Mouse (Mus musculus) spleen, postnatal 14 days (tissue): ENCODE data around the gene Rgs9.

Experiments
- DNase-seq, 2 experiments: peaks; one replicate each; pipeline ENCODE4 v3.0.0; 2021 to 2022; ENCODE audit warnings: low spot score in 2 of 2

Rgs9 gene

DNA sequence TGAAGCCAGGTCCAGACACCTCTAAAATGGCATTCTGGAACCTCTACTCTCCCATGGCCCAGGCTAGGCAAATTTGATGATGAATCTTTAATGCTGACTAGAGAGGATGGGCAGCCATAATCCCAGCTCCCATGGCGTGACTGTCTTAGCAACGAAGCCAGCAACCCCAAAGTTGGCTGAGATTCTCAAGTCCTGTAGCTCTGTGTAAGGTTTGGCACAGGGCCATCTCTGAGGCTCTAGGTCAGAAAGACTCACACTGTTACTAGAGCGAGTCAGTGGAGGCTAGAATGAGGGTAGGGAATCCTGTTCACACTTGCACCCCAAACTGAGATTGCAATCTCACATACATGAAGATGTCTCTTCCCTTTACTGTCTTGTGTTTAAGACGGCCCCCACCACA is 57.8 kb downstream of the Rgs9 start:
- DNase-seq, result no peak

DNA sequence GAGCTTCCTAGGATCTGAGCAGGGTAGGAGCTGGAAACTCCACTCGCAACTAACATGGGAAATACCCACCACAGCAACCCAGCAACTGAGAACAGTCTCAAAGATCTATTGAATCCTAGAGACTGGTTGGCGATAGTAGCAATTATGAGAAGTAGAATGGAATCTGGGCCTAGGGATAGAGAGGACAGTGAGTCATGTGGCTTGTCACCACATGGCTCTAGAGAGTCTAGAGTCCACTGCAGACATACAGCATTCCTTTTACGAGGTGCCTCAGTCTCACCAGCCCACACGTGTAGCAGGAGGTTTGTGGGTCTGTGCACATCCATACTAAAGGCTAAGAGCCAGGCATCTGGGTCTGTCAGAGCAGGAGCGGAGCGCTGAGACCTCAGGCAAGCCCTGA is 59.3 kb downstream of the Rgs9 start:
- DNase-seq, result no peak

DNA sequence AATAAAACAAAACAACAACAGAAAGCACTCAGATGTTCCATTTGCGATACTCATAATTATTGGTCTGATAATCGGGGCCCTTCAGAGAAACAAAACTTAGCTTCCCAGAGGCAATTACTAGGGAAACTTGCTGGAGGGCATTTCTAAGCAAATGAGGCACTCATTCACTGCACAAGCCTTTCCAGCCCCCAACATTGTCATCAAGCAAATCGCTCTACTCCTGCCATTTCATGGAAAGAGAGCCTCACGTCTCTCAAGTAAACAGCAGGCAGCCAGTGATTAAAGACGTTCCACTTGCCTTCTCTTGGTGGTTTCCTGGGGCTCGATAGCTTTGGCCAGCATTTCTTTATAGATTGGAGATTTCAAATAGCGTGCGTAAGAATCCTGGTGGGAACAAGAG is 60.1 kb downstream of the Rgs9 start:
- no peak for DNase-seq

DNA sequence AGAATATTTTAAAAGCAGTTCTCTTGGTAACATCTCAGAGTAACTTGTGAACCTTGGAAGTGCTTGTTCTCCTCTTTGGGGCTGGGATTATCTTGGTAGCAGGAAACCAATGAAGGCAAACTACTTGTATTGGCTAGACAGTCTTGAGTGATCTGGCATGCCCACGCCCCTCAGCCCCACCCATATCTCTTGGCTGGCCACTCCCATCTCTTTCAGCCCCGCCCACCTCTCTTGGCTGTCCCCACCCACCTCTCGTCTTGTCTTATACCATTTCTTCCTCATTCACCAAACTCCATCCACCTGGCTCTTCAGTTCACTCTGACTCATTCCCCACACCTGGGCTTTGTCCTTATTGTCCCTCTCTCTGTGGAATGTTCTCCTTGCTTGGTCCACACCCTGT is 64.3 kb downstream of the Rgs9 start:
- no peak for DNase-seq

DNA sequence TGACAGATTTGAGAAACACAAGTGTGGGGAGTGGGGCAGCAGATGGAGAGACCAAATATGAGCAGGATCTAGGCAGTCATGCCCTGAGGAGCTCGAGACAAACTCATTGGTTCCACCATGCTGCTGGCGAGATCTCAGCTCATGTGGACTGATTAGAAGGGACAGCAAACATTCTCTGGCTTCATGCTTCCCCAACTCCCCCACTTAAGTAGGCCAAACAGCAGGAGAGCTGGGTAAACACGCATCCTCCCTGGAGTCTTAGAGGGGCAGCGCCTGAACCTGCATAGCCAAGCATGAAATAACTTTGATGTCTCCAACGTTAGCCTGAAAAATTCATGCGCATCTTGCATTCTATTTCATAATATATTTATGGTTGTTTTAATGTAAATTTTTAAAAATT is 65.1 kb downstream of the Rgs9 start:
- no peak for DNase-seq

DNA sequence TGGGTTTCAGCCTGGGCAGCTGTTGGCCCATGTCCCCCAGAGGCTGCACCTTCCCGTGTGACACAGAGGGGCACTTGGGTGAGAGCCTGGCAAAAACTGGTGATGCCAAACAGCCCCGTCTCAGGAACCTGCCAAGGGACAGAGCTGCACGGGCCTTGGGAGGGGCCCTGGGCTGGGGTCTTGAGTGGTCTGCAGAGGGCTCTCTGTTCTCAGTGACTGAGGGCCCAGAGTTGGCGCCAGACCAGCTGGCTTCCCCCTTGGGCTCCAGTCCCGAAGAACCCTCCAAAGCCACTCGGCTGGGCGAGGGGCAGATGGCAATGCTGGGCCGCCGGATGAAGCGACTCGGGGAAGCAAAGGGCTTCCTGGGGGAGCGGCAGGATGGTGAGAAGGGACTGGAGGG is 70.8 kb downstream of the Rgs9 start:
- DNase-seq, result no peak

DNA sequence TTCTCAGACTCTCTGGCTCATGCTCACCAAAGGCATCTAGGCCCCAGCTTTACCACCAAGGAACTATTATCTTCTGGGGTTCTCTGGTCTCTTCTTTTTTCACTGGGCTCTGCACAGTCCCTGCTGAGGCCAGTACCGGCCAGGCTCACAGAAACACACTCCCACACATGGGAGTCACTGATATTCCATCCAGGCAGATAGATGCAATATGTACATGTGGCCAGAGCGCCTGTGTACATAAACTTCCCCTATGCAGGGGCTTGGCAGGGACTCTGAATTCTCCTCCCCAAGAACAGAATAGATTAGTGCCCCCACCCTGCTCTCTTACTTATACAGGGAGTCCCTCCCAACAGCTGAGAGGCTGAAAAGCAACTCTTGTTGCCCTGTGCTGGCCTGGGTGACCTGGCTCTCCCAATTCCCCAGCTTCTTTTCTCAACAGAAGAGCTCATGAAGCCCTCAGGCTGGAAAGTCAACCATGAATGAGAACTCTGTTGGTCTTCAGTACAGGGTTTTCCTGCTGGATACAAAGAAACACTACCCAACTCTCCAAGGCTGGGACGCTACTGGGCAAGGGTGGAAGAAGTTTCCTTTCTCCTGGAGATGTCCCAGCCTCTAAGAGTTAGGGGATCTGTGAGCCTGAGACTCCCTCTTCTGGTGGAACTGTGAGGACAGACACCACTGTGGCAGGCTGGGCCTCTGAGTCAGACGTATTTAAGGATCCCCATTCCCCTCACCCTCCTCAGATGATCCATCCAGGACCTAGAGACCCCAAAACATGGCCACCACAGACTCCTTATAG is 76.5 kb downstream of the Rgs9 start:
- no peak for DNase-seq

DNA sequence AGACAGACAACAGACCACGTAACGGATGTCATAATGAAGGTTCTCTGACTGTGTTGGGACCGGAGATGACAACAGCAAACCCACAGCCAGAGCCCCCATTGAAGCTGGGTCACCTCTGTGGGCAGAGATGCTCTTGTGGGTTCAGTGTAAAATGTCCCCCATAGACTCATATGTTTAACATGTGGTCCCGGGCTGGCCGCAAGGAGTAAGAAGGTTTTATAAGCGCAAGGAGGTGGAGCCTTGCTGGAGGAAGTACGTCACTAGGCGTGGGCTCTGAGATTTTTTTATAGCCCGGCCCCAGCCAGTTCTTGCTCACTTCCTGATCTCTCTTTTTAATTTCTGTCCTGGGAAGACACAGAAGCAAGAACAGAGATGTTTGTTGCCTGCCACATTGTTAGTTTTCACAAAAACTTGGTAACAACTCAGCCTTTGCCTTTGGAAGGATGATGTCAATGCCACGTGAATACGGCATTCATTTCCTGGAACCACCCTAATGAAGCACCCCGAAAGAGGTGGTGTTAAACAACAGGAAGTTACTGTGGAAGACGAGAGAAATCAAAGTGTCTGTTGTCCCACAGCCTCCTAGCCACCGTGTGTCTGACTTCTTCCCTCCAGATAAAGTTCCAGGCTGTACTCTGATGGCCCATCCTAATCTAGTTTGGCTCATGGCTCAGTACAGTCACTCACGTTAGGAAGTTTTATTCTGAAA is 79.1 kb downstream of the Rgs9 start:
- DNase-seq, result no peak

DNA sequence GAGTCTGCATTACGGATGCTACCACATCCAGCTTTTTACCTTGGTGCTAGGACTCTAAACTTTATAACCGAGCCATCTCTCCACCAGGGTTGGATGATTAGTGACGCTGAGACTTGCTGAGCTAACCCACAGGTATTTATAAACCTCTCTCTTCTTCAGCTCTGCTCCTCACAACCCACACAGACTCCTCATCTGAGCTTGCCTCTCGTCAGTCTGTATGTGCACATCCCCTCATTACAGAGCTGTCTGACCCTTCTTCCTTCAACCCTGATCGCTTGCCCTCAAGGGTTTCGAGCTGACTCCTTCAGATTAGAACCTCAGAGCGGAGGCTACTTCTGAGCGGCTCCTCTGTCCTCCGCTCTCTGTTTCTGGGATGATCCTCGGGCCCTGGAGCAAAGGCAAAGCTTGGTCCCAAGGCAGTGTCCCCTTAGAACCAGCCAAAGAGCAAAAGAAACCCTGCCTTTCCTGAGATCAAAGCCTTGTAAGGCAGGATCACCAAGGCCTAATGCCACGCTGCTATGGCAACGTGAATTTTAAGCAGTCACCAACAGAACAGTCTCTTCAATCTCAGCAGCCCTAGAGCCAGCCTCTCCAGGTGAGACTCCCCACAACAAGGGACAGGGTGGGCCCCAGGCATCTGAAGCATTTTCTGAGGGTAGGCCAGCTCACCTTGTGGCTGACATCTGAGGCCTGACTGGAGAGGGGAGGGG is 79.9 kb downstream of the Rgs9 start:
- no peak for DNase-seq

DNA sequence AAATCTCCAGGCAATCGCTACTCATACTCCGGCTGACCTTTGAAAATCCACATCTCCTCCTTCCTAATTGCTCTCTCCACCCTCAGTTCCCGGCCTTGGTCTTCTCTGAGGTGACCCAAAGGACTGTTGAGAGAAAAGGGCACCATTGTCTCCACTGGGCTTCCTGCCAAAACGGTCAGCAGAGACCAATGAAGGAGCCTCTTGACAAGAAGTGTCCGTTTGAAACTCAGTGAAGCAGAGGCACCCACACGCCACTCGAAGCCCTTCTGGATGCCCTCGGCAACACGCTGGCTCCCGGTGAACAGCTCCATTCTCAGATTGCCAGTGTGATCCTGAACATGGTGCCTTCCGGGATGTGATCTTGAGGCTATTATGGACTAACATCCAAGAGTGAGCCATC is 87.2 kb downstream of the Rgs9 start:
- DNase-seq, result no peak

DNA sequence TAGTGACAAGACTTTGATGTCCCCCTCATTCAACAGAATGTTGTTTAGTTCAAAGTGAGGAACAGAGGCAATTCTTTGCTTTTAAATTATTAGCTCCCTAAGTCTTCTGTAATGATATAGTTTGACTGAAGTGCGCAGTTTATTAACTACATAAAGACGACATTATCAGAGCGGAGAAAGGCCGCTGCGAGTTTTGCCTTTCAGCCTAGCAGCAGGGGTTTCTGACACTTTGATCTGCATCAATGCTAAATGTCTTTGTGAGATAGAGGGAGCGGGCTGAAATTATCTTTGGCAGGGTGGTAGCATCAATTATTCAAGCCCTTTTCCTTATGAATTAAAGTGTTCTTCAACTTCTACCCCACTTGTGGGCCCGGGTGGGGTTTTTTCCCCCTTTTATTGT is 87.6 kb downstream of the Rgs9 start:
- DNase-seq, result no peak

DNA sequence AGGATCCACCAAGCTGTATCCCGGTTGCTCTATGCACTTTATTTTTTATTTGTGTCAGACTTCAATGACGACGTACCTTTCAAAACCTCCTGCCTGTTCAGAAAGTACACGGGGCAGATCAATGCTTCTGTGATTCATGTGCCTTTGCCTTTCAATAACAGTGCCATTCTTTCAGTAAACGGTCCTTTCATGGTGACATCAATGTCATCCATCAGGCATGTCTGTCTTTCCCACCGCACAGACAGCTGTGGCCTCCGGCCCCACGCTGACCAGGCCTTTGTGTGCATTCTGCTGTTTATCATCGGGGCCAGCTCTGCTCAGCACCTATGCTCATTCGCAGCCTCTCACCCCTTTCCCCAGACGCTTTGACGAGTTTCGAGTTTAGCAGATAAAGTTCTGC is 91.2 kb downstream of the Rgs9 start:
- DNase-seq, result no peak

DNA sequence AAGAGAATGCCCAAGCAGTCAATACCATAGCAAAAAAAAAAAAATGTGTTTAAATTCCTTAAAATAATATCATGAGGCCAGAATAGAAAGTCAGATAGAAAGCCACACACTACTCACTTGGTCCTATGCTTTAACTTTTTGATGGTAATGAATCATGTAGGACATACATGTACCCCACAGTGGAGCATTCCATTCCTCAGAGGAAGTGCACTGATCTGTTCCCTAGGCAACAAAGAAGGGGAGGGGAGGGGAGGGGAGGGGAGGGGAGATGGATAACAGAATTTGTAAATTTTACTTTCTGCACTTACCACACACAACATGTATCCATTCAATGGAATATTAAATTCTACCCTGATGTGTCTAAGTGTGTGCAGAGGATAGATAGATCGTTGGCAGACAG is 91.9 kb downstream of the Rgs9 start:
- DNase-seq, result no peak

DNA sequence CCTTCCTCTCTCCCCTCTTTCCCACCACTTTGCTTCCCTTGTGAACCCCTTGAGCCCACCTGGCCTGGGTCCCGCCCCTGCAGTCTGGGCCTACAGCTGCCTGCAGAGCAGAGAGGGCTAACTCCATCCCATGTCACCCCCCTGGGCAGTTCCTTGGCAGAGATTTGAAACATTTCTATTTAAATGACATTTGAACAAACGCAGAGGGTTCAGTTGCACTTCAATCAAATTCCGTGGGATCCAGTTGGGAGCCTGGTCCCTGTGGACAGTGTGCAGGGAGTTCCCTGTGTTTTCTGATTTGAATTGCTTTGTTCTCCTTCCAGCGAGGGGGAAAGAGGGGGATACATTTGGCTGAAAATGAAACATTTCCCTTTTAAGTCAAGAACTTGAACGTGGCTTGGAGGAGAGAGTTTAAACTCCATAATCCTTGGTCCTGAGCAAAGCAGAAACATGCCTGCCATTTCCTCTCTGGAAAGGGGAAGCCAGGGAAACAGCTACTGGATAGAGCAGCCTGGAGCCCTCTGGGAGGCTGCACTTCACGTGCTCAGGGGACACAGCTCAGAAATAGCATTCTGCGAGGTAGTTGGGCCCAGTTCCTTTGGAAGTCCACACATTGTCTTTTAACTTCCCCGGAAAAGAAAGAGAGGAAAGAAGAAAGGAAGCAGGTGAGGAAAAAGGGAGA is 98.2 kb downstream of the Rgs9 start:
- DNase-seq, result no peak

DNA sequence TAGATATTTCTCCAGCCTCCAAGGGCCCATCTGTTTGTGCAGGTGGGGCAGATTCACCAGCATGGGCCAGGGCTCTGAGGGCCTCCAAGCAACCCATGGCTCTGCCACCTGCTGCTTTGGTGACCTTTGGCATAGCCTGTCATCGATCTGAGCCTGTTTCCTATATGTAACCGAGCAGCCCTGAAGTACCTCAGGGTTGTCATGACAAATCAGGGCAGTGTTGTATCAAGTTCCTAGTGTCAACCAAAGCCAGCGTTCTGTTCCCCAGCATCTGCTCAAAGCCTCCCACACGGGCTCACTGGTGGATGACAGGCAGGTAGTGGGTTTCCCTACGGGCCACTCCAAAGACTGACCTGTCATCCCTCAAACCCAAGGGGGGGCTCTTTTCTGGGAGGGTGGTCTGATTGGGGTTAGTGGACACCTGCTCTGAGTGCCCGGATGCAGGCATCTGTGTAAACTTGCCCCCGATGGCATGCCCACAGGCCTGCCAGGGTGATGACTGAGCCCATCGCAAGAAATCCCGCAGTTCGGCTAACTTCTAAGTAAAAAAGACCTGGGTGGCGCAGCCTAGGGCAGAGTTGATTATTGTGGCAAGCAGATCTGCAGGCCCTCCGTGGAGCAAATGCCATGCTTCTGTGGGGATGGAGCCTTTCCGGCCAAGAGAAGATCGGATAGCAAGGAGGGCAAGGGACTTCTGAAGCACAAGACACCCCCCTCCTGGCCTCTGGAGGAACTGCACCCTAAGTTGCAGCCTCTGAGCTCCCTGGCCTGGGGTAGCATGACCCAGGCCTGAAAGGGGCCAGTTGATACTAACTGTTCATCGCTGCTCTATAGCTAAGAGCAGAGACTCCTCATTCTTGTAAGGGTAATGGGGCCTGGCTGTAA is 105.0 kb downstream of the Rgs9 start:
- peak in 1 of 2 experiments; percentile 24 for DNase-seq

DNA sequence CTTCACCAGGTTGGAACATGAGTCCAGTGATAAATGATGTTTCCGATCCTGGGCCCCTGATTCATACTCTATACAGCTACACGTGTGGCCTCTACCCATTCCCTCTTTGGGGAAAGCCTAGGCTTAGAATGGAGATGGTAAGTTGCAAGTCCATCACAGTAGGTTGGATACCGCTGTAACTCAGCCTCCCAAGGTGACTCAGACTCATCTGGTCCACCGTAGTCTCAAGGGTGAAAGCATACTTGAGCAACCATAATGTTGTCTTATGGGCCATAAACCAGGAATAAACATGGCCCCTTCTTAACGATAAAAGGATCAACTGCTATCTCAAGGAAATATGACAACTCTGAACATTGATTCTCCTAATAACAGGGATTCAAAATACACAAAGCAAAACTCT is 109.7 kb downstream of the Rgs9 start:
- no peak for DNase-seq

DNA sequence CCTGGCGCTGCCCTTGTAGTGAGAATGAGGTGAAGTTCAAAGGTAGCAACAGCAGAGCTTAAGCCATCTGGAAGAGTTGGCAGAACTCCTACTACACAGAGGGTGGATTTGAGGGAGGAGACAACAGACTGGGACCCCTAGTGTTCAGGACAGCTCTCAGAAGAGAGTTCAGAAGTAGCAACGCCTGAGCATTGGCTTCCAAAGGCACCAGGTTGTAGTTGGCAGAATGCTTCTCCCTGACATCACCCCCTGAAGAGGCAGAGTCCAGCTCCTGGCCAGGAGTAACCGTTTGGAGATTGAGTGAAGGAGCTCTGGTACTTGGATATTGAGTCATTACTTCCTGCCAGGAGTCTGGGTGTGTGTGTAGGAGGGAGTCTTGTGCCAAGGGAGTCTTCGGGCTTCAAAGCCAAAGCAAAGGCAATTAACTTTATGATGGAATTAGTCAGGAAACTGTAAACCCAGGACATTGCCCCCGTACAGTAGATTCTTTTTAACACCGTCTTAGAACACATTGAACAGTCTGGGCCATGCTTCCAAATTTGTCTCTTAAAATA is 110.2 kb downstream of the Rgs9 start:
- no peak for DNase-seq

DNA sequence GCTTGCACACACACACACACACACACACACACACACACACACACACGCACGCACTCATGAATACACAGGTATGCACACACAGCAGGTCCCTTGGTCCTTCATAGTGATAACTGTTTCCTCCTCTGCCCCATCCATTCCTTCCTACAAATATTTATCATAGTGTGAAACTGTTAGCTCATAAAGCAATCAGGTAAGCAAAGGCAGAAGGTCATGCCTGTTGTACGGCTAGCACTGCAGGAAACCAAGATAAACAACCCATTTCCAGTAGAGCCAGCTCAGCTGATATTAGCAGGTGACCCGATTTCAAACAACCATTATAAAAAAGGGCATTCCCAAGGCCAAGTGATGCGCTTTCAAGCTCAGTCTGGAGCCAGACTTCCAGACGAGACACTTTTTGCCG is 116.8 kb downstream of the Rgs9 start:
- DNase-seq, result no peak

DNA sequence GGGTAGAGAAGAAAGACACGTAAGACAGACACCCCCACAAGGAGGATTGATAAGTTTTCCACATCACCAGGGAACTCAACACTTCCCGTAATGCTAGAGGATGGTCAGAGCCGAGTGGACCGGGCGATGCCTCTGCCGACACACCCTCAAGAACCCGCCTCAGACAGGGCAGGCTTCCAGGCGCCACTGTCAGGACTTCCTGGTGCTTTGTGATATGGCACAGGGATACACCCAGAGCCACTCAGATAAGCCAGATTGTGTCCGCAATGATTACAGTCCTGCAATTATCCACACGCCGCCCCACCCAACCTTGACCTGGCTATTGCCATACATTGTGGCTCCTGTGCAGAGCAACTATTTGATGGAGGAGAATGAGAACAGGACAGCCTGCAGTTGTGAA is 117.6 kb downstream of the Rgs9 start:
- no peak for DNase-seq

DNA sequence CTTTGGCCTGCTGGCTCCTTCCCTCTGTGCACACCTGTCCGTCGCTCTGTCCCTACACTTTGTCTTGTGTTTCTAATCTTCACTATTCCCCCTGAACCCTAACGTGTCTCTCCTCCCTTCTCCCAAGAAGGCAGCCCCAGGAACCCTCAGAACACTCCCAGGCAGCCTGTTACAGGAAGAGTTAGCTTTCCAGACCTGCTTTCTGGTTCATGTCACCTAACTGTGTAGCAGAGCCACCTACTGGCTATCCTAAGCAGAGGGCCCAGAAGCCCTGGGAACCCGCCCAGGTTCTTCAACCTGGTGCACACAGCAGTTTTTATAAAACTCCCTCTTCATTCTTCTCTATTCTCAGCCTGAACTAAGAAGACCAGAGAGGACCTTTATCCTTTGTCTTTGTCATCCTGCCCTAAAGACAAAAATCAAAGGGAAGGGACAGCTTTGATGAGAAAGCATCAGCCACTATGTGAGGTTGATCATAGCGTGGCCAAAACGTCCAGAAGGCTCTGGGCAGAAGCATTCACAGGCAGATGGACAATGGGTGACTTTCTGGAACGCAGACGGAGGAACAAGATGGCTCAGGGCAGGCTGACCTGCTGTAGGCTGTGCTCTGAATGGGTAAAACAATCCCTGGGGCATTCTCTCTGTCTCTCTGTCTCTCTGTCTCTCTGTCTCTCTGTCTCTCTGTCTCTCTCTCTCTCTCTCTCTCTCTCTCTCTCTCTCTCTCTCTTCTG is 119.0 kb downstream of the Rgs9 start:
- DNase-seq, result no peak
